Mouse (Mus musculus): Measurements from ENCODE around the gene Colgalt2. TPM values are rescaled to one million over a fixed set of nuclear protein-coding genes. Genes with fewer than 3 reads are reported as not detected.

Colgalt2 gene
- polyA plus RNA-seq, 1 experiment = 0.06 TPM

DNA sequence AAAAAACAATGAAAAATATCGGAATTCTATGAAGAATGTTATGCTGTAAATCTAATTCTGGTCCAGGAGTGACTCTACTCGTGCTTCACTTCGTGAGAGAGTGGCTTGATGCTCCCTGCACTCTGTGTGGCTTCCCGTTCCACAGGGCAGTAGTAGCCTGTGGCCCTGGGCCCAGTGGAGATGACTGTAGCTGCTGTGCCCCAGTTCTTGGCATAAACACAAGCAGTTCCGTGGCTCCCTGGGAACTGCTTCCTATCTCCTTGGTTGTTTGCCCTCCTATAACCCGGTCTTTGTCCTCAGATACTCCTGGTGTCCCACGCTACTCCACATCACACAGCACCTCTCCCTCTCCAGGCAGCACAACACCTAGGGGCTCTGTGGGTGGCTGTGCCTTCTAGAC, 62.7 kb downstream of the Colgalt2 start:
- Histone ChIP-seq H3K9me3 (no peaks in the 10 kb centered on the region), H3K4me3 (replicated peaks) (no peak overlapping the region), H3K36me3 (replicated peaks; ENCODE audit: low read length) (no peaks in the 10 kb centered on the region), H3K4me1 (no peaks in the 10 kb centered on the region), H3K27me3 (replicated peaks) (no peaks in the 10 kb centered on the region)
- TF ChIP-seq GATA1 (IDR thresholded peaks at IDR 0.05; ENCODE audit: borderline replicate concordance, low read length) (no peak), FLI1 (IDR thresholded peaks at IDR 0.05; ENCODE audit: low read length) (no peak)

GRCm38 (mm10) chr1:152466280-152466679, 66.7 kb downstream of the Colgalt2 start:
- TF ChIP-seq GATA1 (IDR thresholded peaks at IDR 0.05; ENCODE audit: borderline replicate concordance, low read length) (no peak), FLI1 (IDR thresholded peaks at IDR 0.05; ENCODE audit: low read length) (no peak)
- Histone ChIP-seq H3K4me3 (replicated peaks) (no peak overlapping the region), H3K36me3 (replicated peaks; ENCODE audit: low read length) (no peaks in the 10 kb centered on the region), H3K4me1 (no peaks in the 10 kb centered on the region), H3K9me3 (no peaks in the 10 kb centered on the region), H3K27me3 (replicated peaks) (no peaks in the 10 kb centered on the region)

DNA sequence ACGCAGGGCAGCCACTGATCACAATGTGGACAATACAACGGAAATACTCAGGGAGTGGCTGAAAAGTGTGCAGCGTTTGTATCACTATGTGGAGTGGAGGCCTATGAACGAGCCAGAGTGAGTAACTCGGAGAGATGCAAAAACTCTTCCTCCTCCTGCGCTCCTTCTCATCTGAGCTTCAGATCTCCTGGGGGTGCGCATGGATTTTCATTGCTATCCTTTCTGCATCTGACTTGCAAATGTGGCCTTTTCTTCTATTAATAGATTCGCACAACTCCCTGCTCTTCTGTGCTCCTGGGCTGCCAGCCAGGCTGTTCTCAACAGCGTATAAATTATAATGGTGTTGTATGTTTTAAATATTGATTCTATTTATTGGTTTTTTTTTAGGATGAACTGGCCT, 68.8 kb downstream of the Colgalt2 start:
- no peak overlapping the region for H3K4me3 ChIP-seq (replicated peaks)
- TF ChIP-seq FLI1 (IDR thresholded peaks at IDR 0.05; ENCODE audit: low read length) (no peak), GATA1 (IDR thresholded peaks at IDR 0.05; ENCODE audit: borderline replicate concordance, low read length) (no peak)
- no peaks in the 10 kb centered on the region for H3K9me3 ChIP-seq
- no peaks in the 10 kb centered on the region for H3K36me3 ChIP-seq (replicated peaks; ENCODE audit: low read length)
- no peaks in the 10 kb centered on the region for H3K4me1 ChIP-seq
- no peaks in the 10 kb centered on the region for H3K27me3 ChIP-seq (replicated peaks)

DNA sequence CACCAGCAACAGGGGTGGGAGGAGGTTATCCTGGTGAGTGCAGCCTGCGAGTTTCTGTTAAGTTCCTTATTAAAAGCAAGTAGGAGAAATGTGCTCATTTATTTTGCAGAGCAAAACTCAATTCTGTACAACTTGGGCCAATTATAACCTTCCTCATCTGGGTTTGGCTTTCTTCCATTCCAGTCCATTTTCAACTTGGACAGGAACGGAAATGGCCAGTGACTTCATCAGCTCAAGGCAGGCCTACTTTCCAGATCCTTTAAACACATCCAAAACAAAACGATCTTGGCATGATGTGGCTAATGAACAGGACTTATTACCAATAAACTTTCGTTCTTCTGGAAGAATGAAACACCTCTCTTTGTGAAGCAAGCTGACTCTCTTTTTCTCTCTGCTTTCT, 76.5 kb downstream of the Colgalt2 start:
- Histone ChIP-seq H3K27me3 (replicated peaks) (no peaks in the 10 kb centered on the region), H3K36me3 (replicated peaks; ENCODE audit: low read length) (no peaks in the 10 kb centered on the region), H3K4me1 (no peaks in the 10 kb centered on the region), H3K4me3 (replicated peaks) (no peak overlapping the region), H3K9me3 (no peaks in the 10 kb centered on the region)
- TF ChIP-seq GATA1 (IDR thresholded peaks at IDR 0.05; ENCODE audit: borderline replicate concordance, low read length) (no peak), FLI1 (IDR thresholded peaks at IDR 0.05; ENCODE audit: low read length) (no peak)

DNA sequence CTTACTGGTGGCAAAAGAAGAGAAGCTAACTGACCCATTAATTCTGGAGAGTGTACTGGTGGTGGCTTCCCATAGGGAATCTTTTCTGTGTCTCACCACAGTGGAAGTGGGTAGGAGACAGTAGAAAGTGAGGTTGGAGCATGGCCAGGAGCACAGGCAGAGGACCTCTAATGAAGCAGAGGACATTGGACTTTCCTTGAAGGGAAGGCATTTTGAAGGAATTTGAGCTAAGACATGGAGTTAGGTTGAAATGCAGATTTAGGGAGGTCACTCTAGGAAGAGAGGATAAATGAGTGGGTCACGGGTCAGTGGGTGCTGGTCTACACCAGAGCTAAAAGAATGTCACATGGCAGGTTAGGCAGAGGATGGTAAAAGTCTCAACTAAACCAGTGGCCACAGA, 91.2 kb downstream of the Colgalt2 start:
- H3K27me3 ChIP-seq (replicated peaks) = no peaks in the 10 kb centered on the region
- peaks cover 6% of the 10 kb centered on the region for H3K9me3 ChIP-seq
- TF ChIP-seq GATA1 (IDR thresholded peaks at IDR 0.05; ENCODE audit: borderline replicate concordance, low read length) = no peak
- TF ChIP-seq FLI1 (IDR thresholded peaks at IDR 0.05; ENCODE audit: low read length) = no peak
- no peaks in the 10 kb centered on the region for H3K36me3 ChIP-seq (replicated peaks; ENCODE audit: low read length)
- H3K4me1 ChIP-seq = no peaks in the 10 kb centered on the region
- H3K4me3 ChIP-seq (replicated peaks) = no peak overlapping the region

GRCm38 (mm10) chr1:152492258-152492657, 92.6 kb downstream of the Colgalt2 start:
- Histone ChIP-seq H3K36me3 (replicated peaks; ENCODE audit: low read length) (no peaks in the 10 kb centered on the region), H3K9me3 (peaks cover 6% of the 10 kb centered on the region), H3K27me3 (replicated peaks) (no peaks in the 10 kb centered on the region), H3K4me1 (no peaks in the 10 kb centered on the region), H3K4me3 (replicated peaks) (no peak overlapping the region)
- TF ChIP-seq GATA1 (IDR thresholded peaks at IDR 0.05; ENCODE audit: borderline replicate concordance, low read length) (no peak), FLI1 (IDR thresholded peaks at IDR 0.05; ENCODE audit: low read length) (no peak)

DNA sequence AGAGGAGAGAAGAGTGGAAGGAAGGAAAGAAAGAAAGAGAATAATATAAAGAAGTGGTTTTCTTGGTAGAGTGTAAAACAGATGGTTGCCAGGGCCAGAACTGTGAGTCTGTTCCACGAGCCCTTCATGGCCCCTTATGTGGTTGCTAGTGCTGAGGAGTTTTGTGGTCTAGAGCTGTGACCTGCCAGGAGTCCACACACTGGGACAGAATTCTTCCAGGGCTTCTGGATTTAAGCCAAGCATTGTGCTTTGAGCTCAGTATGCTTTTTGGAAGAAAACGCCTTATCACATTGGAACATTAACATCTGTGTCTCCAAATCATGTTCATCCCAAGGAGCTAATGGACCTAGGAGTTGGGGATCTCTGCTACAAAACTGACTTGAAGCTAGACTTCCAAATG, 97.2 kb downstream of the Colgalt2 start:
- no peak for TF ChIP-seq GATA1 (IDR thresholded peaks at IDR 0.05; ENCODE audit: borderline replicate concordance, low read length)
- TF ChIP-seq FLI1 (IDR thresholded peaks at IDR 0.05; ENCODE audit: low read length) = no peak
- Histone ChIP-seq H3K36me3 (replicated peaks; ENCODE audit: low read length) (no peaks in the 10 kb centered on the region), H3K4me3 (replicated peaks) (no peak overlapping the region), H3K27me3 (replicated peaks) (no peaks in the 10 kb centered on the region), H3K4me1 (no peaks in the 10 kb centered on the region), H3K9me3 (peaks cover 6% of the 10 kb centered on the region)

GRCm38 (mm10) chr1:152497581-152497980, 98.0 kb downstream of the Colgalt2 start:
- no peak overlapping the region for H3K4me3 ChIP-seq (replicated peaks)
- no peaks in the 10 kb centered on the region for H3K27me3 ChIP-seq (replicated peaks)
- no peaks in the 10 kb centered on the region for H3K4me1 ChIP-seq
- TF ChIP-seq FLI1 (IDR thresholded peaks at IDR 0.05; ENCODE audit: low read length) = no peak
- TF ChIP-seq GATA1 (IDR thresholded peaks at IDR 0.05; ENCODE audit: borderline replicate concordance, low read length) = no peak
- peaks cover 6% of the 10 kb centered on the region for H3K9me3 ChIP-seq
- no peaks in the 10 kb centered on the region for H3K36me3 ChIP-seq (replicated peaks; ENCODE audit: low read length)

DNA sequence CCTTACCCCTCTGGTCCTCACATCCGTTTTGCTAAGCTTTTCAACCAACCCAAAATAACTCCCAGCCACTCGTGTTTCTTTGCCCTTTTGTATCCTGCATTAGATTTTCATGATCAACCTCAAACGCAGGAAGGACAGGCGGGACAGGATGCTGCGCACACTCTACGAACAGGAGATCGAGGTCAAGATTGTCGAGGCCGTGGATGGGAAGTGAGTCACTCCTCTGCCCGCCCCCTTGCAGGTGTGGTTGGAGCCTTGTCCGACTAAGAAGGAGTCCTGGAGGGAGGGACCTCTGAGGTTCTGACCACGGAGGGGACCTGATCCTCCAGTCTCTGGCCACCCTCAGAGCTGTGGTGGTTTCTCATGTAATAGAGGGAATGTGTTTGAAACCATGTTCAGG, 100.2 kb downstream of the Colgalt2 start:
- no peak for TF ChIP-seq GATA1 (IDR thresholded peaks at IDR 0.05; ENCODE audit: borderline replicate concordance, low read length)
- TF ChIP-seq FLI1 (IDR thresholded peaks at IDR 0.05; ENCODE audit: low read length) = no peak
- H3K27me3 ChIP-seq (replicated peaks) = peaks cover 7% of the 10 kb centered on the region
- no peaks in the 10 kb centered on the region for H3K4me1 ChIP-seq
- no peaks in the 10 kb centered on the region for H3K9me3 ChIP-seq
- H3K36me3 ChIP-seq (replicated peaks; ENCODE audit: low read length) = no peaks in the 10 kb centered on the region
- H3K4me3 ChIP-seq (replicated peaks) = no peak overlapping the region

GRCm38 (mm10) chr1:152506175-152506574, 106.5 kb downstream of the Colgalt2 start:
- Histone ChIP-seq H3K36me3 (replicated peaks; ENCODE audit: low read length) (no peaks in the 10 kb centered on the region), H3K9me3 (no peaks in the 10 kb centered on the region), H3K27me3 (replicated peaks) (peaks cover 18% of the 10 kb centered on the region), H3K4me3 (replicated peaks) (no peak overlapping the region), H3K4me1 (no peaks in the 10 kb centered on the region)
- no peak for TF ChIP-seq FLI1 (IDR thresholded peaks at IDR 0.05; ENCODE audit: low read length)
- TF ChIP-seq GATA1 (IDR thresholded peaks at IDR 0.05; ENCODE audit: borderline replicate concordance, low read length) = no peak

DNA sequence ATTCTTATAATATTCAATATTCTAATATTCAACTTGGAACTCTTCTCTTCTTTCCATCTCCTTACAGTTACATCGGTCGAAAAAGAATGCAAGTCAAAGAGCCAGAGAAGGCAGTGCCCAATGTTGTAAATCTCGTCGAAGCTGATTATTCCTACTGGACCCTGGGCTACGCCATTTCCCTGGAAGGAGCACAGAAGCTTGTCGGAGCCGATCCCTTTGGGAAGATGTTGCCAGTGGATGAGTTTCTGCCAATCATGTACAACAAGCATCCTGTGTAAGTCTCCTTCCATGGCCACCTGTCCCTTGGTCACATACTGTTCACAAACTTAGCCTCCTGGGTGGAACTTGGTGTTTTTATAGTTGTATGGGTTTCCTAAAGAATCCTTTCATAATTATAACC, 107.1 kb downstream of the Colgalt2 start:
- H3K4me3 ChIP-seq (replicated peaks) = no peak overlapping the region
- H3K4me1 ChIP-seq = no peaks in the 10 kb centered on the region
- no peaks in the 10 kb centered on the region for H3K9me3 ChIP-seq
- H3K27me3 ChIP-seq (replicated peaks) = peaks cover 20% of the 10 kb centered on the region
- H3K36me3 ChIP-seq (replicated peaks; ENCODE audit: low read length) = no peaks in the 10 kb centered on the region
- no peak for TF ChIP-seq GATA1 (IDR thresholded peaks at IDR 0.05; ENCODE audit: borderline replicate concordance, low read length)
- TF ChIP-seq FLI1 (IDR thresholded peaks at IDR 0.05; ENCODE audit: low read length) = no peak

Data from megakaryocyte, embryonic 14.5 days (primary cell).